Mouse (Mus musculus): ENCODE data around the gene Glmn. TPM values are rescaled to one million over a fixed set of nuclear protein-coding genes. Genes with fewer than 3 reads are reported as not detected.

Glmn gene
- 18.2 and 20.7 TPM in 2 replicates for polyA plus RNA-seq (2015; fragmentation: Nextera tagmentation; extraction: Ambion mirVana)

GRCm38 (mm10) chr5:107597301-107598077, at the start of gene Glmn, which contains the start of gene Rpap2:
TSS of gene Glmn (minus strand) at chr5:107597888.
TSS of gene Rpap2 (plus strand) at chr5:107597373.

DNA sequence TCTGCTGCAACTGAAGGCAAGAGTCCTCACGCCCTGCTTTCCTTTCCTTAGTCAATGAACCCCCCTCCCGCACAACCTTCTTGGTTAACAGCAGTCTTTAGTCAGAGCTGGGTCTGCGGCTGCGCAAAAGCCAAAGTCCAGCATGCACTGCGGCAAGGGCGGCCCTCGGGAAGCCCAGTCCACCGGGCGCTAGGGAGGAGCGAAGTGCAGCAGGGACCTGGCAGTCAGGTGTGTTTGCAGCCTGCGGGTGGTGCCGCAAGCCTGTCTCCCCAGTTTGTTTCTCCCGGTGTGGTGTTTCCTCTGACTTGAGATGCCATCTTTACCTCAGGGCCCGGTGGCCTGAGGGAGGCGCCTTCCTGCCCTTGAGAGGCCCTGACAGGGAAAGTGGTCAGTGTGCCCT, 63.1 kb downstream of the Glmn start, which contains the start of gene 1700028K03Rik:
1700028K03Rik (plus strand) TSS at position 129 of the 400 bp plus-strand sequence.

DNA sequence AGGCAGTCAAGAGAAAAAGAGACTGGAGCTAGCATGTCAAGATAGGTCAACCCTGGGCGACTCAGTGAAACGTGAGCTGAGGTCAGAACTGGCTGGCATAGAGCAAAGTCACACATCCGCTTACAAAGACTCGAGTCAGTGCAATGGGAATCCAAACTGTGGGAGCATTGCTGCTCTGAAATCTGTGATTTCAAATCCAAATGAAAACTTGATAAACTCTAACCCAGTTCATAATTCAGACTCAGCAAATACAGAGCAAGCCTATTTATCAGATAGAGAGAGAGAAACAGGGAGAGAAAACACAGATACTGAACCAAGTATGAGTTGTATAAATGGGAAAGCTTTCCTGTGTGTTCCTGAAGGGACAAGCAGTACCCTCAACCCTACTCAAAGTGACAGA, 90.4 kb downstream of the Glmn start, which contains the start of gene Gm42669:
Gm42669 (plus strand) TSS at position 301 of the 400 bp plus-strand sequence.

Other genes starting within 250 kb of the Glmn start
- gene Ephx4, start 195.2 kb downstream of the Glmn start, polyA plus RNA-seq (2015; fragmentation: Nextera tagmentation; extraction: Ambion mirVana): 3.0 and 4.5 TPM in 2 replicates
- gene Lpcat2b, start 166.3 kb downstream of the Glmn start, polyA plus RNA-seq (2015; fragmentation: Nextera tagmentation; extraction: Ambion mirVana): not detected in 2 replicates
- gene Btbd8, start 159.9 kb downstream of the Glmn start, polyA plus RNA-seq (2015; fragmentation: Nextera tagmentation; extraction: Ambion mirVana): 4.3 and 5.5 TPM in 2 replicates
- 0.14 and 0.35 TPM in 2 replicates for gene Gm42669, start 90.3 kb downstream of the Glmn start, polyA plus RNA-seq (2015; fragmentation: Nextera tagmentation; extraction: Ambion mirVana)
- 0.04 TPM in 1 of 2 replicates, not detected in the other for gene 1700028K03Rik, start 63.2 kb downstream of the Glmn start, polyA plus RNA-seq (2015; fragmentation: Nextera tagmentation; extraction: Ambion mirVana)
- 12.9 and 13.4 TPM in 2 replicates for gene Rpap2, start 515 bp downstream of the Glmn start, polyA plus RNA-seq (2015; fragmentation: Nextera tagmentation; extraction: Ambion mirVana)
- gene Gfi1, start 128.1 kb upstream of the Glmn start, polyA plus RNA-seq (2015; fragmentation: Nextera tagmentation; extraction: Ambion mirVana): 0.27 and 0.69 TPM in 2 replicates
- gene Ube2d2b, start 232.2 kb upstream of the Glmn start, polyA plus RNA-seq (2015; fragmentation: Nextera tagmentation; extraction: Ambion mirVana): not detected in 2 replicates

Data from skeletal muscle tissue, postnatal 0 days (tissue).